In the genomic region with DNA sequence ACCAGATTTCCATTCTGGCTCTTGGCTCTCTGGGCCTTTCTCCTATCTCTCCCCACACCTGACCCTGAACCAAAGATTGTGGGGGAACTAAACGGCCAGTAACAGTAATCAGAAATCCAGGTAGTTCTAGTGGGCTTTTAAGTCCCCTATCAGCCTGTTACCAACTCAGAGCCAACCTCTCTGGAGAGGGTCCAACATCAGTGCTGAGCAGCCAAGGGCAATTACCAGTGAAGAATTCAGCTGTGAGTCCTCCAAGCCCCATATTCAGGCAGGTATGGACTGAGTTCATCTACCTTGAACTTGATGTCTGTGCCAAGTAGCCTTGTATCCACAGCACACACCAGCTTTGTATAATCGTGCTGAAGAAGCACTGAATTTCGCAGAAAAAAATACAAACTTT, we compare ENCODE assay signal across 27 mouse cellular contexts.
"Had no signal": no experiment of that assay in that cellular context is flagged by ENCODE, and none has a peak within 500 bp of the region (broad histone marks: within the 10 kb centered on the region; RNA-seq: fewer than 3 reads in every experiment).

No protein-coding gene starts in this region.

- H3K4me1 ChIP-seq: heart, embryonic 10.5 days; heart, embryonic 12.5 days; hindbrain, embryonic 10.5 days; hindbrain, embryonic 12.5 days; intestine, embryonic 15.5 days; kidney, embryonic 15.5 days; liver, embryonic 12.5 days had no signal

- H3K9me3 ChIP-seq: heart, embryonic 10.5 days; hindbrain, embryonic 10.5 days; hindbrain, embryonic 12.5 days; intestine, embryonic 15.5 days; kidney, embryonic 15.5 days; limb, embryonic 13.5 days; limb, embryonic 15.5 days; liver, embryonic 12.5 days had no signal

- DNase-seq: gastrocnemius, adult 2 months; gastrocnemius, postnatal 10 days; gastrocnemius, postnatal 25 days; heart, adult 18-20 months; heart, postnatal 10 days; heart, postnatal 4 days; kidney, adult 18-20 months; kidney, adult 9 months; kidney, postnatal 14 days; kidney, postnatal 36 days; layer of hippocampus, adult 9-11 months; layer of hippocampus, postnatal 36 days had no signal

- ATAC-seq: hindbrain, embryonic 16.5 days; inflammation-experienced regulatory T-cells, adult 6 months; intestine, embryonic 15.5 days; intestine, postnatal 0 days; liver, embryonic 12.5 days had no signal

- H3K27me3 ChIP-seq: heart, embryonic 12.5 days; hindbrain, embryonic 12.5 days; intestine, embryonic 15.5 days; kidney, embryonic 15.5 days; limb, embryonic 15.5 days; liver, embryonic 12.5 days had no signal

- H3K4me3 ChIP-seq: gastrocnemius, adult 2 months; heart, embryonic 10.5 days; heart, embryonic 12.5 days; hindbrain, embryonic 10.5 days; hindbrain, embryonic 12.5 days; intestine, embryonic 15.5 days; kidney, embryonic 15.5 days; limb, embryonic 13.5 days; limb, embryonic 15.5 days; liver, embryonic 12.5 days had no signal

- H3K27ac ChIP-seq: gastrocnemius, adult 2 months; heart, embryonic 10.5 days; hindbrain, embryonic 10.5 days; hindbrain, embryonic 12.5 days; hindbrain, embryonic 14.5 days; intestine, embryonic 15.5 days; kidney, embryonic 15.5 days; kidney, postnatal 0 days; limb, embryonic 13.5 days; limb, embryonic 15.5 days; liver, embryonic 12.5 days; liver, embryonic 14.5 days had no signal

- H3K9ac ChIP-seq: heart, embryonic 12.5 days; hindbrain, embryonic 12.5 days; hindbrain, embryonic 14.5 days; intestine, embryonic 15.5 days; kidney, embryonic 15.5 days; limb, embryonic 13.5 days; limb, embryonic 15.5 days; liver, embryonic 12.5 days; liver, embryonic 14.5 days had no signal

- H3K36me3 ChIP-seq: heart, embryonic 10.5 days; heart, embryonic 12.5 days; hindbrain, embryonic 10.5 days; hindbrain, embryonic 12.5 days; intestine, embryonic 15.5 days; kidney, embryonic 15.5 days; limb, embryonic 13.5 days; limb, embryonic 15.5 days; liver, embryonic 12.5 days had no signal

- H3K4me2 ChIP-seq: heart, embryonic 12.5 days; hindbrain, embryonic 12.5 days; hindbrain, embryonic 14.5 days; intestine, embryonic 15.5 days; kidney, embryonic 15.5 days; limb, embryonic 13.5 days; limb, embryonic 15.5 days; liver, embryonic 12.5 days had no signal
